Mouse (Mus musculus): ENCODE measurements around the gene Tmem239. TPM values are rescaled to one million over a fixed set of nuclear protein-coding genes. Genes with fewer than 3 reads are reported as not detected.

Tmem239 gene
- polyA plus RNA-seq (2012; rRNA removed): not detected in 2 replicates

GRCm38 (mm10) chr2:130406178-130406577 is at the start of gene Tmem239:
Gene Tmem239 (plus strand): TSS chr2:130406478.

DNA sequence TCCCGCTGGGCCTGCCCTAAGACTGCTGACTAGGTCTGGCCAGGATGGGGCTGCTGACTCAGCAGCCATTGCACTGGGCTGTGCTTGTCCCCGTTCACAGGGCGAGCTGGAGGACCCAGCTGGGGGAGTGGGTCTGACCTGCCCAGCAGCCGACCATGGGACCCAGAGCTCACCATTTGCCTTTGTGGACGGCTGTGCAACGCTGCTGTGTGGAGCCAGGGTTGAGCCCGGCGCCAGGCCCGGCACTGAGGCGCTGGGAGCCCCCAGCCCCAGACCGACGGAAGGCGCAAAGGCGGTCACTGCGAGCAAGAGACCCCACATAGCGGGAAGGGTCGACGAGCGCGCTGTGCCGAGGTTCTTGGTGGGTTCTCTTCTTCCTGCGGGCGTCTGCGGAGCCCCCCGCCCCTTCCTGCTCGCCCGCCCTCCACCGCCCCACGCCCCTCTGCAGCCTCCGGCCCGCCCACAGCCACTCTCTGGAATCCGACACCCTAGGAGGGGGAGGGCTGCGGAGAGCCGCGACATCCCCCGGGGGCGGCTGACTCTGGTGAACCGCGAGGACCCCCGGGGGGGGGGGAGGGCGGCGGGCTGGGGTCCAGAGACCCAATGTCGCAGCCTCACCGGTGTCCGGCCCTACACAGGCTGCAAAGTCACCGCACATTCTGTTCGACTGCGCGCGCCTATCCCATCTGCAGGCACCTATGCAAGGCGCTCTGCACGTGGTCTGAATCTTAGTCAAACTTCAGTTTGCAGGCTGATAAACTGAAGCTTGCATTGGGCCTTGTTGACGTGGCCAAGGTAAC is 8.9 kb upstream of the Tmem239 start, which contains the start of gene Cpxm1:
Gene Cpxm1 (minus strand): TSS at position 389 of the 800 bp plus-strand sequence.

DNA sequence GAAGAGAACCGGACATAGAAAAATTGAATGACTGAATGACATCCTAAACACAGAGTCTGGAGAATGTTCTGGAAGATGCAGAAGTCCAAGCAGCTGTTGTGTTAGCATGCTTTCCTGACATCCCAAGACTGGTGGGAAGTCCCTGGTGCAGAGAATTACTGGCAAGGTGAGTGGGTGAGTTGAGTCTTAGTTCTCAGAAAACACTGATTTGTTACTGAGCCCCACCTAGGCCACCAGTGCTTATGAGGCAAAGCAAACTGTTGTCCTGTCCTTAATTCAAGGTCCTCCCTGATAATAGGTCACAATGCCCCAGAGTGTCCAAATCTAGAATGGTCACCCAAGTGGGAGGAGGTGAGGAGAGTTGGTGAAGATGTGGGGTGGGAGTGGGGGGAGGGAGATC is 1.3 kb upstream of the Tmem239 start, which contains the start of the genes Gm28372 and 1700020A23Rik:
Gene Gm28372 (plus strand): TSS at position 301 of the 400 bp plus-strand sequence.
Gene 1700020A23Rik (plus strand): TSS at position 321 of the 400 bp plus-strand sequence.

GRCm38 (mm10) chr2:130424126-130424853 is 18.0 kb downstream of the Tmem239 start, which contains the start of the genes Vps16 and Pced1a:
Gene Vps16 (plus strand): TSS chr2:130424339.
Gene Pced1a (minus strand): TSS chr2:130424701.

DNA sequence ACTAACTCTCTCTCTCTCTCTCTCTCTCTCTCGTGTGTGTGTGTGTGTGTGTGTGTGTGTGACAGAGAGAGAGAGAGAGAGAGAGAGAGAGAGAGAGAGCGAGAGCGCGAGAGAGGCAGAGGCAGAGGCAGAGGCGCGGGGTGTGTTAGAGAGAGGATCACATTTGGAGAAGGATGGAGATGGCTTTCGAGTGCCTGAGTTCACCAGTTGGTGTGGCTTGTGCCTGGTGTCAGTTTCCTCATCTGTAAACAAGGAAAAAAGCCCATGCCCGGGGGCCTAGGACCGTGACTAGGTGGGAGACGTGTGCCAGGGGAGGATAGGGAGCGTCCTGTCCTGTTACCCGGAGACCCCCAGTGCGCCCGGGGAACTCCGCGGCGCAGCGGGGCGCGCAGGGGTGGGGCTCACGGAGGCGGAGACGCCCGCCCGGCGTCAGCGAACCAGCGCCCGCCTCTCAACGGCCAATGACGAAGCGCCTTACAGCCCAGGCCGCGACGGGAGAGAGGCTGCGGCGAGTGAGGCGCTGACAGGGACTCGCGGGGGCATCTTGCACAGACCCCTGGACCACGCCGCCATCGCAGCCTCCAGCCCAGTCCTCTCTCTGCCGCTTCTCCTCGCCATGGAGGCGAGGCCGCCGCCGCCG is 43.6 kb downstream of the Tmem239 start, which contains the start of gene Ptpra:
Gene Ptpra (plus strand): TSS at position 485 of the 640 bp plus-strand sequence.

Other genes with a start within 250 kb of the Tmem239 start
- gene Snrpb, start 227.1 kb upstream of the Tmem239 start, polyA plus RNA-seq (2012; rRNA removed): 287 and 291 TPM in 2 replicates
- gene Tmc2, start 211.3 kb upstream of the Tmem239 start, polyA plus RNA-seq (2012; rRNA removed): not detected in 2 replicates
- 35.5 and 40.9 TPM in 2 replicates for gene Nop56, start 132.0 kb upstream of the Tmem239 start, polyA plus RNA-seq (2012; rRNA removed)
- gene Idh3b, start 121.9 kb upstream of the Tmem239 start, polyA plus RNA-seq (2012; rRNA removed): 228 and 240 TPM in 2 replicates
- 3.0 and 3.2 TPM in 2 replicates for gene Ebf4, start 111.3 kb upstream of the Tmem239 start, polyA plus RNA-seq (2012; rRNA removed)
- 2.1 TPM in 2 replicates for gene Cpxm1, start 8.9 kb upstream of the Tmem239 start, polyA plus RNA-seq (2012; rRNA removed)
- not detected in 2 replicates for gene Gm28372, start 1.2 kb upstream of the Tmem239 start, polyA plus RNA-seq (2012; rRNA removed)
- gene 1700020A23Rik, start 1.2 kb upstream of the Tmem239 start, polyA plus RNA-seq (2012; rRNA removed): not detected in 2 replicates
- 40.9 and 53.4 TPM in 2 replicates for gene Vps16, start 17.9 kb downstream of the Tmem239 start, polyA plus RNA-seq (2012; rRNA removed)
- 19.3 and 27.3 TPM in 2 replicates for gene Pced1a, start 18.2 kb downstream of the Tmem239 start, polyA plus RNA-seq (2012; rRNA removed)
- gene Ptpra, start 43.8 kb downstream of the Tmem239 start, polyA plus RNA-seq (2012; rRNA removed): 41.5 and 43.6 TPM in 2 replicates
- 96.1 and 98.1 TPM in 2 replicates for gene Mrps26, start 157.3 kb downstream of the Tmem239 start, polyA plus RNA-seq (2012; rRNA removed)
- 0.28 TPM in 1 of 2 replicates, not detected in the other for gene Oxt, start 169.7 kb downstream of the Tmem239 start, polyA plus RNA-seq (2012; rRNA removed)
- not detected in 2 replicates for gene Avp, start 176.1 kb downstream of the Tmem239 start, polyA plus RNA-seq (2012; rRNA removed)
- gene Fastkd5, start 223.5 kb downstream of the Tmem239 start, polyA plus RNA-seq (2012; rRNA removed): 1.1 TPM in 2 replicates
- gene Ubox5, start 223.6 kb downstream of the Tmem239 start, polyA plus RNA-seq (2012; rRNA removed): 5.7 TPM in 2 replicates
- 61.8 and 69.8 TPM in 2 replicates for gene Lzts3, start 236.3 kb downstream of the Tmem239 start, polyA plus RNA-seq (2012; rRNA removed)